Mouse (Mus musculus) stomach, postnatal 0 days (tissue): ENCODE results near the gene Rpl27a. TPM values are rescaled to one million over a fixed set of nuclear protein-coding genes. Genes with fewer than 3 reads are reported as not detected.
A peak's percentile ranks its signal among the peaks of the same experiment; 100 is the strongest.

ENCODE experiments used
- ATAC-seq: fragments of 200-750 bp; cut with Nextera tagmentation; 2 replicates; pipeline ENCODE4 v1.8.0; 2017; ENCODE audit not compliant: low FRiP score, low TSS enrichment
- DNase-seq: peaks from one replicate; pipeline ENCODE4 v3.0.0-alpha.2; 2016; ENCODE audit warnings: low spot score
- H3K27ac ChIP-seq: fragments of 300-500 bp; sonication (generic); replicated peaks from 2 replicates; pipeline ENCODE4 v1.5.1; 2014; ENCODE audit warnings: mild to moderate bottlenecking, control low read depth
- H3K27me3 ChIP-seq: fragments of 300-500 bp; sonication (generic); 2 replicates; pipeline ENCODE4 v1.6.1; 2014; ENCODE audit warnings: low read length; ENCODE audit not compliant: control insufficient read depth, insufficient read depth
- H3K36me3 ChIP-seq: fragments of 300-500 bp; sonication (generic); 2 replicates; pipeline ENCODE4 v1.6.1; 2014; ENCODE audit warnings: low read length, mixed read lengths; ENCODE audit not compliant: control insufficient read depth, insufficient read depth
- H3K4me1 ChIP-seq: fragments of 300-500 bp; sonication (generic); replicated peaks from 2 replicates; pipeline ENCODE4 v1.6.1; 2014; ENCODE audit warnings: antibody characterized with exemption; ENCODE audit not compliant: control insufficient read depth, insufficient read depth
- H3K4me2 ChIP-seq: fragments of 300-500 bp; sonication (generic); replicated peaks from 2 replicates; pipeline ENCODE4 v1.6.1; 2014; ENCODE audit warnings: low read depth, mild to moderate bottlenecking, control low read depth, moderate library complexity
- H3K4me3 ChIP-seq: fragments of 300-500 bp; sonication (generic); 2 replicates; pipeline ENCODE4 v1.5.1; 2014; ENCODE audit warnings: low read depth, low read length, control low read depth
- H3K9ac ChIP-seq: fragments of 300-500 bp; sonication (generic); 2 replicates; pipeline ENCODE4 v1.6.1; 2014; ENCODE audit warnings: mild to moderate bottlenecking, low read length, control low read depth, mixed read lengths
- H3K9me3 ChIP-seq: fragments of 300-500 bp; sonication (generic); 2 replicates; pipeline ENCODE4 v1.6.1; 2016; ENCODE audit warnings: low read length; ENCODE audit not compliant: control insufficient read depth
- CTCF ChIP-seq: IDR thresholded peaks from 2 replicates; pipeline ENCODE4 v1.5.1; 2016; ENCODE audit warnings: antibody characterized with exemption, low read depth, mild to moderate bottlenecking, moderate library complexity
- EP300 ChIP-seq: optimal IDR thresholded peaks from 2 replicates; pipeline ENCODE3; 2016; ENCODE audit warnings: antibody characterized with exemption
- WGBS: fragments of 180-500 bp; shearing (Covaris S2); extraction: QIAGEN DNeasy Blood & Tissue Kit; methylation state at CpG from one replicate; pipeline ENCODE4 v1.1.7; 2014; 5-methylcytosine and 5-hydroxymethylcytosine counted together
- polyA plus RNA-seq: library from polyadenylated mRNA; unstranded; fragments of >200 nt; fragmentation: Nextera tagmentation; extraction: Ambion mirVana; gene quantifications from 2 replicates; pipeline ENCODE4 v1.2.1, GENCODE M21; 2015

Gene Rpl27a
- polyA plus RNA-seq, 1 experiment from 2014 or later = 123 TPM

GRCm38 (mm10) chr7:109534921-109535320 is 16.0 kb downstream of the Rpl27a start:
- ATAC-seq (no peak), DNase-seq (no peak)
- WGBS = 89% methylated on average over 3 of the region's 3 CpGs
- no peak overlapping the region for H3K9ac ChIP-seq
- H3K27me3 ChIP-seq = no peaks in the 10 kb centered on the region
- H3K27ac ChIP-seq = no peak overlapping the region
- H3K4me1 ChIP-seq = no peaks in the 10 kb centered on the region
- H3K4me3 ChIP-seq = no peak overlapping the region
- no peaks in the 10 kb centered on the region for H3K9me3 ChIP-seq
- H3K4me2 ChIP-seq = no peak overlapping the region
- H3K36me3 ChIP-seq = peaks cover 9% of the 10 kb centered on the region
- TF ChIP-seq CTCF (no peak), EP300 (no peak)

DNA sequence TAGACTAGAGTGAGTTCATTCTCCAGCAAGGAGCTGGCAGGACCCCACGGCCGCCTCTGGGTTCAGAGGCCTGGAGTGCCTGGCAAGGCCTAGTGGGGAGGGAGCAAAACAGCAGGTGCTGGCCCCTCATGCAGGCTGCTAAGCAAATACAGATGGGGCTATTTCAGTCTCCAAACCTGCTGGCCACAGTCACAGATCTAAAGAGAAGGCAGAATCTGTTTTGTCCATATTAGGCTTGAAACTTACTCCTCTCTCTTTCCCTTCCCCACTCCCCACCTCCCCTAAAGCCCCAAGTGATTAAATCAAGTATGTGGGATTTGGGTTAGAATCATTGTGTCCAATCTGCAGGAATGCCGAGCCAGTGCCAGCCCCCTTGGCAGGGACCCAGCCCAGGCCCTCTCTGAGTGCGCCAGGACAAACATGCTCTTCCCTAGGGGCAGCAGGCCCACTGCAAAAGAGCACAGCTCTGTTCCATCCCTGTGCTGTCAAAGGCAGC is 17.6 kb downstream of the Rpl27a start:
- Histone ChIP-seq H3K9ac (no peak overlapping the region), H3K27me3 (no peaks in the 10 kb centered on the region), H3K36me3 (peaks cover 11% of the 10 kb centered on the region), H3K4me2 (no peak overlapping the region), H3K4me1 (no peaks in the 10 kb centered on the region), H3K4me3 (no peak overlapping the region), H3K27ac (peak overlapping the region; percentile 82), H3K9me3 (no peaks in the 10 kb centered on the region)
- TF ChIP-seq EP300 (no peak), CTCF (no peak)
- DNase-seq (peak; percentile 49), ATAC-seq (peak; percentile 72)
- WGBS = 51% methylated on average over 4 of the region's 4 CpGs

DNA sequence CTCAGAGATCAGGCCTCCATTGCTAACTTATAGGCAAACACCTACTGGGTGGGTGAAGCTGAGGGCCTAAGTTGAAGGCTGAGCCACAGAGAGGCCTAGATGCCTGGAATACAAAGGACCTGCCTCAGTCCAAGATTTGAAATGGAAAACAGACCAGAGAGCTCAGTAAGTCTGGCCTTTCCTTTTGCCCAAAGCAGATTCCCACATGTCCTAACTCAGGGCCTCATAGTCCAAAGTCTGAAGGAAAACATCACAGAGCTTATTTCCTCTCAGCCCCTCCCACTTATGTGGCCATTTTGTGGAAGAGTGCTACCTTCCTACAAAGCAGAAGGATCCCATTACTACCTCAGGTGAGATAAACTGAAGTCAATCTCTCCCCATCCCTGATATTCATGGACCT is 22.0 kb downstream of the Rpl27a start:
- TF ChIP-seq CTCF (no peak), EP300 (no peak)
- H3K4me2 ChIP-seq = no peak overlapping the region
- H3K36me3 ChIP-seq = peaks cover 19% of the 10 kb centered on the region
- no peak overlapping the region for H3K4me3 ChIP-seq
- no peak overlapping the region for H3K9ac ChIP-seq
- H3K4me1 ChIP-seq = no peaks in the 10 kb centered on the region
- H3K27ac ChIP-seq = no peak overlapping the region
- DNase-seq (no peak), ATAC-seq (no peak)
- no peaks in the 10 kb centered on the region for H3K9me3 ChIP-seq
- H3K27me3 ChIP-seq = no peaks in the 10 kb centered on the region

DNA sequence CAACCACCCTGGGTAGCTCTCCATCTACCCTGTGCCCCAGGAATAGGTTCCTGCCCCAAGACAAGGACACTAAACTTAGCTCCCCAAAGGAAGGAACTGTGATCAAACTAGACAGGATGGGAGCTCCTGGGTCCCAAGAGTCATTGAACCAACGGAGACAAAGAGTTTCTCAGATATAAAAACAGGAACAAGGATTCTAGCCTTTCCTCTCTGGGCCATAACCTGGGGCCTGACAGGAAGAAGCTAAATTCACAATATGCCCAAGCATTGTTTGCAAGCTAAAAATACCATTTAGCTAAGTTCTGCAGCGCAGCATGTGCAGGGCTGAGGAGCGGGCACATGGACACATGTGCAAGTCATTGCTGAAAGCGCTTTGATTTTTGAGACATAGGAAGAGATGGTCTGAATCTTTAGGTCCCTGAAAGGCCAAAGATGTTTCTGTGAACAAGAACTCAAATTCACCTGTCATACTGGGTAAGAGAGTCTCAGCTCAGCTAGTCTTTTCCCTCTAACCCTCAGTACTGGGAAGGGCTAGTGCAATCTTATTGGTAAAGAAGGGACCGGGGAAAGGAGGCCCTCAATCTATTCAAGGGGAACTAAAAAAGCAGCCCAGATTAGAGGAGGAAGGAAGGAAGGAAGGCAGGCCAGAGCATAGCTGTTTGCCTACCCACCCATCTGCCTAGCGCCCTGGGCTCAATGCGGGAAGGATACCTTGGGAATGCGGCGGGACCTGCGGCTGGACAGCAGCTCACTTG is 22.8 kb downstream of the Rpl27a start:
- H3K4me1 ChIP-seq = no peaks in the 10 kb centered on the region
- no peak overlapping the region for H3K9ac ChIP-seq
- peaks cover 19% of the 10 kb centered on the region for H3K36me3 ChIP-seq
- no peak overlapping the region for H3K4me2 ChIP-seq
- H3K27me3 ChIP-seq = no peaks in the 10 kb centered on the region
- H3K4me3 ChIP-seq = no peak overlapping the region
- TF ChIP-seq EP300 (no peak), CTCF (no peak)
- 87% methylated on average over 10 of the region's 10 CpGs for WGBS
- DNase-seq (no peak), ATAC-seq (no peak)
- no peaks in the 10 kb centered on the region for H3K9me3 ChIP-seq
- H3K27ac ChIP-seq = peak overlapping the region; percentile 24; the same call in 1 of the 2 replicates

DNA sequence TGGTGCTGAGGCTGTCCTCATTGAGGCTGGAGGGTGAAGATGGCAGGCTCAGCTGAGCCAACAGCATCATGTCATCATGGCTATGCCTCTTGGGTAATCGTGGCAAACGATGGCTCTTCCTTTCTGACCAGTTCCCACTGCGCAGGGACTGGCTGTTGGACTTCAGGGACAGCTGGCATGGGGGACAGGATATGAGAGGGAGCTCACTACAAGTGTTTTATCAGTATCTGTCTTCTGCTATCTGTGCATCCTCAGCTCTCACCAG is 23.3 kb downstream of the Rpl27a start:
- Histone ChIP-seq H3K9me3 (no peaks in the 10 kb centered on the region), H3K4me1 (no peaks in the 10 kb centered on the region), H3K4me2 (no peak overlapping the region), H3K4me3 (no peak overlapping the region), H3K9ac (no peak overlapping the region), H3K27ac (peak overlapping the region; percentile 24; the same call in 1 of the 2 replicates), H3K27me3 (no peaks in the 10 kb centered on the region), H3K36me3 (peaks cover 19% of the 10 kb centered on the region)
- no peak for TF ChIP-seq CTCF
- no peak for TF ChIP-seq EP300
- no peak for DNase-seq
- ATAC-seq = no peak
- WGBS = 87% methylated on average over 3 of the region's 3 CpGs

DNA sequence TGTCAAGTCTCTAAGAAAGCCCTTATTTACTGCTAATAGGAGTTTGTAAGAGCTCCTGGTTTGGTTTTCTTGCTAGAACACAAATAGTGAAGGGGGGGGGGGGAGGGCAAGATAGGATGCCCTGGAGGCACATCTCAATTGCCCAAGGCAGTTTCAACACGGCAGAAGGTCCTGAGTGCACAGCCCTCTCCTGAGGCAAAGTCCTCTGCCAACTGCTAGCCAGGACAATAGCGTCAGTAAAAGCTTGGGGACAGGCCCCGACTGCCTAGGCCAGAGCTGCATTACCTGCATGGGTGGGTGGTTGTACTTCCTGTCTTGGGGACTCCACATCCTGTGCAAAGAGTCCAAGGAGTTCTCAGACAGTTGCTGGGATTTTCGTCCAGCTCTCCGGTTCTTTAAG is 25.8 kb downstream of the Rpl27a start:
- H3K36me3 ChIP-seq = peaks cover 16% of the 10 kb centered on the region
- no peak for ATAC-seq
- peak overlapping the region; percentile 59; the same call in 1 of the 2 replicates for H3K27ac ChIP-seq

More for the DNA sequence above, 25.8 kb downstream of the Rpl27a start:
- Histone ChIP-seq H3K4me2 (no peak overlapping the region), H3K4me1 (no peaks in the 10 kb centered on the region), H3K27me3 (no peaks in the 10 kb centered on the region), H3K9ac (no peak overlapping the region), H3K9me3 (no peaks in the 10 kb centered on the region), H3K4me3 (no peak overlapping the region)
- no peak for DNase-seq
- WGBS = 66% methylated on average over 5 of the region's 5 CpGs
- TF ChIP-seq CTCF = no peak
- TF ChIP-seq EP300 = no peak
